Comparison of ENCODE assay signal across 25 mouse cellular contexts in genomic region chr6:144100852-144101251, GRCm38 (mm10).
A peak's percentile ranks its signal among the peaks of the same experiment; 100 is the strongest.
DNase-seq lines count a peak whose midpoint lies in the region; ATAC-seq lines count a peak whose summit lies in the region.
"Had no signal": no experiment of that assay in that cellular context is flagged by ENCODE, and none has a peak within 500 bp of the region (broad histone marks: within the 10 kb centered on the region; RNA-seq: fewer than 3 reads in every experiment).

No protein-coding gene starts in this region.

- H3K9me3 ChIP-seq in heart, embryonic 13.5 days, result no peaks in the 10 kb centered on the region
- H3K9me3 ChIP-seq: limb, embryonic 10.5 days; liver, embryonic 15.5 days; lung, embryonic 15.5 days; midbrain, embryonic 10.5 days had no signal

- H3K4me1 ChIP-seq in heart, embryonic 13.5 days, result no peaks in the 10 kb centered on the region
- H3K4me1 ChIP-seq: liver, embryonic 15.5 days; lung, embryonic 15.5 days had no signal

- H3K36me3 ChIP-seq in heart, embryonic 13.5 days, result peaks cover 3% of the 10 kb centered on the region; the same call in 1 of the 2 replicates
- H3K36me3 ChIP-seq: liver, embryonic 15.5 days; lung, embryonic 15.5 days had no signal

- H3K4me2 ChIP-seq in heart, embryonic 13.5 days, result no peak overlapping the region
- H3K4me2 ChIP-seq: liver, embryonic 15.5 days; lung, embryonic 15.5 days had no signal

- no peak overlapping the region for H3K9ac ChIP-seq in heart, embryonic 13.5 days
- H3K9ac ChIP-seq: forebrain, postnatal 0 days; liver, embryonic 15.5 days; lung, embryonic 15.5 days had no signal

- 61% methylated on average over 1 of the region's 1 CpGs for WGBS in heart, embryonic 13.5 days

- no peak for ATAC-seq in heart, embryonic 13.5 days (ENCODE audit: extremely low read depth, insufficient number of reproducible peaks, low FRiP score, low TSS enrichment)
- peak; percentile 73 for ATAC-seq in megakaryocyte, adult 5-6 weeks (ENCODE audit: poor library complexity, severe bottlenecking)
- ATAC-seq: forebrain, postnatal 0 days; midbrain, embryonic 16.5 days had no signal

- H3K4me3 ChIP-seq in heart, embryonic 13.5 days, result no peak overlapping the region
- H3K4me3 ChIP-seq: embryonic facial prominence, embryonic 10.5 days; limb, embryonic 10.5 days; liver, embryonic 15.5 days; lung, embryonic 15.5 days; midbrain, embryonic 10.5 days; myocyte had no signal

- H3K27ac ChIP-seq in heart, embryonic 13.5 days (replicated peaks), result peak overlapping the region; percentile 12; the same call in 1 of the 2 replicates
- H3K27ac ChIP-seq: embryonic facial prominence, embryonic 10.5 days; kidney, postnatal 0 days; limb, embryonic 10.5 days; liver, embryonic 15.5 days; lung, embryonic 15.5 days; midbrain, embryonic 10.5 days had no signal

- H3K27me3 ChIP-seq in heart, embryonic 13.5 days (replicated peaks), result no peaks in the 10 kb centered on the region
- H3K27me3 ChIP-seq: liver, embryonic 15.5 days; lung, embryonic 15.5 days had no signal

- DNase-seq in heart, adult 9 months (ENCODE audit: low spot score in 2 of 2), result no peak
- DNase-seq in 416B (ENCODE audit: low read depth) (peak; percentile 73), ES-CJ7 (ENCODE audit: low read depth, low spot score) (peak; percentile 7)
- no peak for DNase-seq in cerebellum, adult 18-20 months
- DNase-seq in right cerebral cortex, postnatal 14 days, result no peak
- DNase-seq in cerebellum, adult 9-10 months, result no peak
- DNase-seq: adrenal gland, postnatal 14 days; cerebellum, adult 8-10 months; forebrain, postnatal 0 days; gastrocnemius, postnatal 25 days; heart, postnatal 10 days; kidney, adult 18-20 months; liver; lung, postnatal 36 days; thymus, postnatal 36 days had no signal

Comparison
In these comparisons a context has a peak if more than half of its experiments do, and no peak if none do; other contexts are left out.
1. DNase-seq: peak in 416B (single experiment) and ES-CJ7 (single experiment); none in heart, adult 9 months (0 of 2), cerebellum, adult 18-20 months (0 of 2), right cerebral cortex, postnatal 14 days (single experiment) and cerebellum, adult 9-10 months (single experiment).